Mouse (Mus musculus) stomach, embryonic 15.5 days (tissue): ENCODE data around the gene Olfr781. TPM values are rescaled to one million over a fixed set of nuclear protein-coding genes. Genes with fewer than 3 reads are reported as not detected.
"Not testable (repeated sequence)": the region's sequence is repeated elsewhere in the genome, so short reads cannot be mapped to it uniquely, and the experiment has no call there.

Experiments used
- ATAC-seq: fragments of 200-750 bp; cut with Nextera tagmentation; 2 replicates; pipeline ENCODE4 v1.8.0; 2017; ENCODE audit warnings: low read depth, moderate number of reproducible peaks, moderate TSS enrichment; ENCODE audit not compliant: insufficient read depth, low FRiP score
- H3K27ac ChIP-seq: fragments of 300-500 bp; sonication (generic); 2 replicates; pipeline ENCODE4 v1.5.1; 2015; ENCODE audit warnings: mild to moderate bottlenecking, inconsistent platforms
- H3K27me3 ChIP-seq: fragments of 300-500 bp; sonication (generic); replicated peaks from 2 replicates; pipeline ENCODE4 v1.6.1; 2015; ENCODE audit warnings: inconsistent platforms
- H3K36me3 ChIP-seq: fragments of 300-500 bp; sonication (generic); 2 replicates; pipeline ENCODE4 v1.6.1; 2015; ENCODE audit warnings: inconsistent platforms
- H3K4me1 ChIP-seq: fragments of 300-500 bp; sonication (generic); 2 replicates; pipeline ENCODE4 v1.6.1; 2015; ENCODE audit warnings: inconsistent platforms
- H3K4me2 ChIP-seq: fragments of 300-500 bp; sonication (generic); 2 replicates; pipeline ENCODE4 v1.6.1; 2015; ENCODE audit warnings: mild to moderate bottlenecking, inconsistent platforms
- H3K4me3 ChIP-seq: fragments of 300-500 bp; sonication (generic); replicated peaks from 2 replicates; pipeline ENCODE4 v1.5.1; 2015; ENCODE audit warnings: inconsistent platforms
- H3K9ac ChIP-seq: fragments of 300-500 bp; sonication (generic); 2 replicates; pipeline ENCODE4 v1.6.1; 2015; ENCODE audit warnings: inconsistent platforms
- H3K9me3 ChIP-seq: fragments of 300-500 bp; sonication (generic); 2 replicates; pipeline ENCODE4 v1.6.1; 2016; ENCODE audit warnings: inconsistent platforms
- WGBS: fragments of 180-500 bp; shearing (Covaris S2); methylation state at CpG from one replicate; pipeline ENCODE4 v1.1.7; 2015; 5-methylcytosine and 5-hydroxymethylcytosine counted together
- polyA plus RNA-seq: library from polyadenylated mRNA; unstranded; fragments of >200 nt; fragmentation: Nextera tagmentation; extraction: Ambion mirVana; gene quantifications from 2 replicates; pipeline ENCODE4 v1.2.1, GENCODE M21; 2015

The Olfr781 gene
- polyA plus RNA-seq: not detected in 2 replicates

- no peaks in the 10 kb centered on the region for H3K4me1 ChIP-seq
- ATAC-seq: no peak
- no peaks in the 10 kb centered on the region for H3K9me3 ChIP-seq
- no peak within 1 kb of the TSS for H3K4me3 ChIP-seq
- H3K27me3 ChIP-seq: no peaks in the 10 kb centered on the region
- no peak within 1 kb of the TSS for H3K27ac ChIP-seq
- no peaks in the 10 kb centered on the region for H3K36me3 ChIP-seq
- H3K4me2 ChIP-seq: no peak within 1 kb of the TSS
- no peak within 1 kb of the TSS for H3K9ac ChIP-seq
Observed at GRCm38 (mm10) chr10:129328554-129328953, at the start of gene Olfr781. Gene Olfr781, plus strand, starts transcription at chr10:129328854.

- not testable (repeated sequence) for H3K36me3 ChIP-seq, H3K9me3 ChIP-seq, ATAC-seq, H3K4me3 ChIP-seq, H3K9ac ChIP-seq, H3K27ac ChIP-seq, H3K27me3 ChIP-seq, H3K4me2 ChIP-seq, H3K4me1 ChIP-seq
- WGBS: 52% methylated on average over 1 of the region's 1 CpGs
Observed at GRCm38 (mm10) chr10:129312973-129313372, 15.7 kb upstream of the Olfr781 start.

GRCm38 (mm10) chr10:129313521-129313920 is 15.1 kb upstream of the Olfr781 start:
- WGBS: no CpG with 5 or more reads among the region's 1 CpGs
- not testable (repeated sequence) for H3K4me1 ChIP-seq, H3K9me3 ChIP-seq, H3K4me3 ChIP-seq, H3K27me3 ChIP-seq, H3K27ac ChIP-seq, H3K4me2 ChIP-seq, H3K9ac ChIP-seq, H3K36me3 ChIP-seq, ATAC-seq

- ATAC-seq: no peak
Observed at GRCm38 (mm10) chr10:129317817-129318216, 10.8 kb upstream of the Olfr781 start, which contains the start of gene Olfr780. Gene Olfr780, plus strand, starts transcription at chr10:129318117.

GRCm38 (mm10) chr10:129348550-129348949 is 19.9 kb downstream of the Olfr781 start, which contains the start of gene Olfr782:
Gene Olfr782, plus strand, starts transcription at chr10:129348850.
- H3K4me2 ChIP-seq: no peak within 1 kb of the TSS
- H3K36me3 ChIP-seq: no peaks in the 10 kb centered on the region
- no peak within 1 kb of the TSS for H3K27ac ChIP-seq
- H3K9ac ChIP-seq: no peak within 1 kb of the TSS
- no peak within 1 kb of the TSS for H3K4me3 ChIP-seq
- no peaks in the 10 kb centered on the region for H3K4me1 ChIP-seq
- no peaks in the 10 kb centered on the region for H3K27me3 ChIP-seq
- H3K9me3 ChIP-seq: no peaks in the 10 kb centered on the region
- 89% methylated on average over 3 of the region's 3 CpGs for WGBS
- no peak for ATAC-seq

More at GRCm38 (mm10) chr10:129317817-129318216, 10.8 kb upstream of the Olfr781 start, which contains the start of gene Olfr780:
- Histone ChIP-seq H3K4me1 (no peaks in the 10 kb centered on the region), H3K9ac (no peak within 1 kb of the TSS), H3K27me3 (no peaks in the 10 kb centered on the region), H3K4me3 (no peak within 1 kb of the TSS), H3K27ac (no peak within 1 kb of the TSS), H3K9me3 (no peaks in the 10 kb centered on the region), H3K4me2 (no peak within 1 kb of the TSS), H3K36me3 (no peaks in the 10 kb centered on the region)
- WGBS: 82% methylated on average over 3 of the region's 3 CpGs

- not testable (repeated sequence) for H3K4me3 ChIP-seq, H3K4me2 ChIP-seq, H3K27ac ChIP-seq, H3K27me3 ChIP-seq, H3K9ac ChIP-seq, H3K36me3 ChIP-seq, H3K9me3 ChIP-seq, ATAC-seq, H3K4me1 ChIP-seq
- 67% methylated on average over 2 of the region's 2 CpGs for WGBS
Observed at GRCm38 (mm10) chr10:129352475-129352874, 23.8 kb downstream of the Olfr781 start.

- not testable (repeated sequence) for H3K4me3 ChIP-seq, H3K36me3 ChIP-seq, H3K9ac ChIP-seq, H3K27ac ChIP-seq, H3K9me3 ChIP-seq, H3K27me3 ChIP-seq, ATAC-seq, H3K4me1 ChIP-seq, H3K4me2 ChIP-seq
- 89% methylated on average over 4 of the region's 4 CpGs for WGBS
Observed at GRCm38 (mm10) chr10:129356496-129356895, 27.8 kb downstream of the Olfr781 start.

GRCm38 (mm10) chr10:129357307-129357706 is 28.7 kb downstream of the Olfr781 start:
- ATAC-seq: no peak
- Histone ChIP-seq H3K4me3 (no peak overlapping the region), H3K4me2 (no peak overlapping the region), H3K9ac (no peak overlapping the region), H3K27ac (no peak overlapping the region), H3K27me3 (no peaks in the 10 kb centered on the region), H3K4me1 (no peaks in the 10 kb centered on the region), H3K36me3 (no peaks in the 10 kb centered on the region), H3K9me3 (no peaks in the 10 kb centered on the region)
- WGBS: 69% methylated on average over 5 of the region's 5 CpGs

- H3K27me3 ChIP-seq, H3K36me3 ChIP-seq, H3K4me1 ChIP-seq, H3K4me3 ChIP-seq, H3K4me2 ChIP-seq, ATAC-seq, H3K9me3 ChIP-seq, H3K9ac ChIP-seq, H3K27ac ChIP-seq: not testable (repeated sequence)
- WGBS: 87% methylated on average over 5 of the region's 5 CpGs
Observed at GRCm38 (mm10) chr10:129374051-129374450, 45.4 kb downstream of the Olfr781 start.

Other genes starting within 250 kb of the Olfr781 start
- gene Olfr767, start 245.9 kb upstream of the Olfr781 start, polyA plus RNA-seq: not detected in 2 replicates
- not detected in 2 replicates for gene Olfr768, start 229.5 kb upstream of the Olfr781 start, polyA plus RNA-seq
- gene Olfr769, start 211.0 kb upstream of the Olfr781 start, polyA plus RNA-seq: not detected in 2 replicates
- gene Olfr770, start 189.9 kb upstream of the Olfr781 start, polyA plus RNA-seq: not detected in 2 replicates
- not detected in 2 replicates for gene Olfr771, start 164.1 kb upstream of the Olfr781 start, polyA plus RNA-seq
- not detected in 2 replicates for gene Olfr772, start 150.9 kb upstream of the Olfr781 start, polyA plus RNA-seq
- gene Olfr773, start 141.4 kb upstream of the Olfr781 start, polyA plus RNA-seq: not detected in 2 replicates
- not detected in 2 replicates for gene Olfr774, start 92.7 kb upstream of the Olfr781 start, polyA plus RNA-seq
- not detected in 2 replicates for gene Olfr775, start 80.4 kb upstream of the Olfr781 start, polyA plus RNA-seq
- gene Olfr776, start 69.7 kb upstream of the Olfr781 start, polyA plus RNA-seq: not detected in 2 replicates
- gene Olfr777, start 57.4 kb upstream of the Olfr781 start, polyA plus RNA-seq: not detected in 2 replicates
- not detected in 2 replicates for gene Olfr780, start 10.7 kb upstream of the Olfr781 start, polyA plus RNA-seq
- not detected in 2 replicates for gene Olfr782, start 20.0 kb downstream of the Olfr781 start, polyA plus RNA-seq
- 0.09 TPM in 1 of 2 replicates, not detected in the other for gene Olfr784, start 55.2 kb downstream of the Olfr781 start, polyA plus RNA-seq
- not detected in 2 replicates for gene Olfr785, start 76.6 kb downstream of the Olfr781 start, polyA plus RNA-seq
- not detected in 2 replicates for gene Olfr786, start 98.5 kb downstream of the Olfr781 start, polyA plus RNA-seq
- gene Olfr787, start 133.0 kb downstream of the Olfr781 start, polyA plus RNA-seq: not detected in 2 replicates
- not detected in 2 replicates for gene Olfr788, start 142.1 kb downstream of the Olfr781 start, polyA plus RNA-seq
- gene Olfr789, start 155.9 kb downstream of the Olfr781 start, polyA plus RNA-seq: not detected in 2 replicates
- gene Olfr790, start 169.6 kb downstream of the Olfr781 start, polyA plus RNA-seq: not detected in 2 replicates
- not detected in 2 replicates for gene Olfr791, start 192.9 kb downstream of the Olfr781 start, polyA plus RNA-seq
- not detected in 2 replicates for gene Olfr792, start 210.3 kb downstream of the Olfr781 start, polyA plus RNA-seq
- gene Olfr794, start 238.8 kb downstream of the Olfr781 start, polyA plus RNA-seq: not detected in 2 replicates